Mouse (Mus musculus) activated CD4-positive, CD25-positive, alpha-beta regulatory T cell, adult 9 weeks (primary cell): ENCODE measurements around the gene Slfn8. TPM values are rescaled to one million over a fixed set of nuclear protein-coding genes. Genes with fewer than 3 reads are reported as not detected.

Source experiments
- polyA plus RNA-seq: library from polyadenylated mRNA; unstranded; fragments of 100-300 nt; shearing (Covaris generic); gene quantifications from one replicate; pipeline ENCODE4 v1.2.1, GENCODE M21; 2017

The Slfn8 gene
- polyA plus RNA-seq = 148 TPM

DNA sequence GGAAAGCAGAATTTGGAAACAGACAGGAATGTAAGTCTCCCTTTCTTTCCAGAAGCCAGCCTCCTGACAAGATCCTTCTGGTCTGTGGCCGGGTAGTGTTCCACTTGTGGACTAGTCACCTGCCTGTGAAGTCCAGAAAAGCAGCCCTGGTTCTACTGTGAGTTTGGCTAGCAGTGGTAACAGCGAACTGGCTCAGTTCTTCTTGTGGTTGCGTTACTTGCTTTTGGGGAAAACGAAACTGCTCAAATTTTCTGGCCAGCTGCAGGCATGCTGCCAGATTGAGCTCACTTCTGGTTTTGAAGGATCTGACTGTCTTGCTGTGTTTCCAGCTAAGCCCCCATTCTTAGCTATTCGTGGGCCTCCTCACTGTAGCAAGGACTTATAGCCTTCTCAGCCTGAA lies at the start of gene Slfn8:
TSS of gene Slfn8 (minus strand) at position 190 of the 400 bp plus-strand sequence.

DNA sequence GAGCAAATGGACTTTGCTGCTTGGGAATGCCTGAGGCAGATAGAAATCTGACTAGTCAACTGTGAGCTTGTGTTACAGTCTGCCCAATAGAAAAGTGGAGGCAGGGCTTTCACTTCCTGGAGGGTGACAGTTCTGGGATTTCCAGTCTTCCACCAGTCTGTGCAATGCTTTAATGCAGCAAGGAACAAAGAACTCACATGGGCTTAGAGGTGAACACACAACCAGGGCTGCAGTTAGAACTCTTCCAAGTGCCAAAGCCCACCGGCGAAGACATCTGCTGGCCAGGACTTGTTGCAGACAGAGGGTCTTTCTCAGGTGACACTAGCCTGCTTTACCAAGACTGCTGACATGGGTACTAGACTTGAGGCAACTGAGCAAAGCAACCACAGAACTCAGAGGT lies 44.3 kb upstream of the Slfn8 start, which contains the start of gene Slfn2:
TSS of gene Slfn2 (plus strand) at position 167 of the 400 bp plus-strand sequence.

DNA sequence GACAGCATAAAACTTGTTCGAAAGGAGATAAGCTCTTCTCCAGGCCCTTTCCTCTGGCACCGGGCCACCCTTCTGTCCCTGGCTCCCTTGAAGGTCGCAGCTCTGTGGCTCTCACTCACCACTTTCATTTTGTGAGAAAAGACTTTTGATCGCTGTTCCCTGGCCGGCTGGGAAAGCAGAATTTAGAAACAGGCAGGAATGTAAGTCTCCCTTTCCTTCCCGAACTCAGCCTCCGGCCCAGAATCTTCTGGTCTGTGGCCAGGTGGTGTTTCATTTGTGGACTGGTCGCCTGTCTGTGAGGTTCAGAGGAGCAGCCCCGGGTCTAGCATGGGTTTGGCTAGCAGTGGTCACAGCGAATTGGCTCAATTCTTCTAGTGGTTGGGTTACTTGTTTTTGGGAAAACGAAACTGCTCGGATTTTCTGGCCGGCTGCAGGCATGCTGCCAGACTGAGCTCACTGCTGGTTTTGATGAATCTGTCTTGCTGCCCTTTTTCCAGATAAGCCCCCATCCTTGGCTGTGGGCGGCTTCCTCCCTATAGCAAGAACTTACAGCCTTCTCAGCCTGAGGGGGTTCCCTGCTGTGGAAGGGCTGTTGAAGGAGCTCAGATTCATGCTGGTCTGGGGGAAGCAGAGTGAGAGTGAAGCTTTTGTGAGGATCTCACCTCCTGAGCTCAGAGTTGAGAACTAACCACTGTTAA lies 29.0 kb downstream of the Slfn8 start, which contains the start of gene Slfn9:
TSS of gene Slfn9 (minus strand) at position 362 of the 698 bp plus-strand sequence.

Other genes with a start within 250 kb of the Slfn8 start
- 40.9 TPM for gene Lig3, start 239.7 kb downstream of the Slfn8 start, polyA plus RNA-seq
- gene Rffl, start 149.6 kb downstream of the Slfn8 start, polyA plus RNA-seq = 13.2 TPM
- gene Rad51d, start 130.2 kb downstream of the Slfn8 start, polyA plus RNA-seq = 35.0 TPM
- 0.24 TPM for gene Fndc8, start 128.7 kb downstream of the Slfn8 start, polyA plus RNA-seq
- 36.6 TPM for gene Nle1, start 112.4 kb downstream of the Slfn8 start, polyA plus RNA-seq
- not detected for gene Unc45b, start 110.3 kb downstream of the Slfn8 start, polyA plus RNA-seq
- 53.0 TPM for gene Slfn5, start 69.5 kb downstream of the Slfn8 start, polyA plus RNA-seq
- gene Slfn9, start 29.0 kb downstream of the Slfn8 start, polyA plus RNA-seq = 23.4 TPM
- gene Slfn2, start 44.3 kb upstream of the Slfn8 start, polyA plus RNA-seq = 617 TPM
- 239 TPM for gene Slfn1, start 96.0 kb upstream of the Slfn8 start, polyA plus RNA-seq
- 0.93 TPM for gene Slfn4, start 154.4 kb upstream of the Slfn8 start, polyA plus RNA-seq
- gene Slfn3, start 170.5 kb upstream of the Slfn8 start, polyA plus RNA-seq = 7.4 TPM